Comparison of ENCODE assay signal across 16 mouse cellular contexts in genomic region chr9:120976856-120977255, GRCm38 (mm10).
"Had no signal": no experiment of that assay in that cellular context is flagged by ENCODE, and none has a peak within 500 bp of the region (broad histone marks: within the 10 kb centered on the region; RNA-seq: fewer than 3 reads in every experiment).

No protein-coding gene starts in this region.

- H3K9me3 ChIP-seq: heart, embryonic 13.5 days; heart, embryonic 15.5 days; hindbrain, embryonic 13.5 days; hindbrain, embryonic 15.5 days; kidney, embryonic 15.5 days; limb, embryonic 13.5 days; limb, embryonic 15.5 days had no signal

- H3K4me3 ChIP-seq: heart, adult 2 months; heart, embryonic 13.5 days; heart, embryonic 15.5 days; hindbrain, embryonic 13.5 days; hindbrain, embryonic 15.5 days; kidney, embryonic 15.5 days; limb, embryonic 13.5 days; limb, embryonic 15.5 days had no signal

- H3K27me3 ChIP-seq: heart, embryonic 13.5 days; heart, embryonic 15.5 days; hindbrain, embryonic 13.5 days; hindbrain, embryonic 15.5 days; kidney, embryonic 15.5 days; limb, embryonic 13.5 days; limb, embryonic 15.5 days had no signal

- H3K36me3 ChIP-seq: heart, embryonic 15.5 days; hindbrain, embryonic 13.5 days; hindbrain, embryonic 15.5 days; kidney, embryonic 15.5 days; limb, embryonic 15.5 days had no signal

- H3K4me2 ChIP-seq: heart, embryonic 11.5 days; heart, embryonic 13.5 days; heart, embryonic 15.5 days; hindbrain, embryonic 13.5 days; hindbrain, embryonic 15.5 days; kidney, embryonic 15.5 days; limb, embryonic 13.5 days; limb, embryonic 15.5 days had no signal

- DNase-seq: gastrocnemius, postnatal 10 days; gastrocnemius, postnatal 36 days; layer of hippocampus, adult 9-11 months; layer of hippocampus, postnatal 36 days had no signal

- H3K9ac ChIP-seq: forebrain, postnatal 0 days; heart, embryonic 13.5 days; heart, embryonic 15.5 days; hindbrain, embryonic 13.5 days; hindbrain, embryonic 15.5 days; kidney, embryonic 15.5 days; limb, embryonic 13.5 days; limb, embryonic 15.5 days had no signal

- H3K27ac ChIP-seq: heart, adult 2 months; hindbrain, embryonic 13.5 days; hindbrain, embryonic 15.5 days; hindbrain, postnatal 0 days; kidney, embryonic 15.5 days; kidney, postnatal 0 days; limb, embryonic 13.5 days had no signal
